Mouse (Mus musculus) mouse trophoblast stem cell (cell line): Measurements from ENCODE around the gene Spata31d1b.

ENCODE experiments used
- in situ Hi-C, 2 experiments: fragments of 300-500 bp; cut with MseI, MboI; formaldehyde crosslinking; loops; 2 replicates in 1 of 2; 3 replicates in 1 of 2; pipeline ENCODE4 v1.15.1; 2025

Spata31d1b gene

DNA sequence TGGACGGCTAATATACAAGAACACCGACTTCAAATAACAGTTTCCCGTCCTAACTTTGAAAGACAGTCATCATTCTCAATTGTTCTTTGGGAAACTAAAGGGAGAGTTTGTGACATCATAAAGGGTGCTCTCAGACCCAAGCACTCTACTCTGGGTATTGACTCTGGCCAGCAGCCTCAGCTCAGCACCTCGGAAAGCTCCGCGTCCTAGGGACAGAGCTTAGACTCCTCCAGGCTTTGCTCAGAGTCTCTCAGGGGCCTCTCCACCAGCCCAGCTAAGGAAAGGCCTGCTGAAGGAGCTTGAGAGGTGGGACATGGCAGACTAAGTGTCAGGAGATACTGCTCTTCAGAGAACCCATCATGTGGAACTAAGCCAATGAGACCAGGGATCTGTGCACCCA, 34.1 kb downstream of the Spata31d1b start:
- in situ Hi-C loops = no loop called here

DNA sequence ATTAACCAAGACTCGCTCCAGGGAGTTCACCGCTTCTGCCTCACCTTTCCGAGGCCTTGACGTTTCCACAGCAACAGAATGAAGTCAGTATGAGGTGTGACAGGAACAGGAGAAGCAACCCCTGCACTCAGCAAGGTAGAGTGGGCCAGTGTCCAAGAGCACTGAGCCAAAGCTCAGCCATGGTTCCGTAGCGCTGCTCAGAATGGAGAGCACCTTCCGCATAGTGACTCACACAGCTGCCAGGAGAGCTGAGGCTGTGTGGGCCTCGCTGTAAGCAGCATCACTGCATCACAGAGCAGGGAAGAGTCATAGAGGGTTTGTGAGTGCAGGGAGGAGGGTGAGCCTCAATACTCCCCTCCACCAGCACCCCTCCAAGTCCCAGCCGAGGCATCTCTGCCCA, 34.6 kb downstream of the Spata31d1b start, which contains the start of gene 1700014D04Rik:
TSS of gene 1700014D04Rik (minus strand) at position 42 of the 400 bp plus-strand sequence.
- in situ Hi-C loops = no loop called here

DNA sequence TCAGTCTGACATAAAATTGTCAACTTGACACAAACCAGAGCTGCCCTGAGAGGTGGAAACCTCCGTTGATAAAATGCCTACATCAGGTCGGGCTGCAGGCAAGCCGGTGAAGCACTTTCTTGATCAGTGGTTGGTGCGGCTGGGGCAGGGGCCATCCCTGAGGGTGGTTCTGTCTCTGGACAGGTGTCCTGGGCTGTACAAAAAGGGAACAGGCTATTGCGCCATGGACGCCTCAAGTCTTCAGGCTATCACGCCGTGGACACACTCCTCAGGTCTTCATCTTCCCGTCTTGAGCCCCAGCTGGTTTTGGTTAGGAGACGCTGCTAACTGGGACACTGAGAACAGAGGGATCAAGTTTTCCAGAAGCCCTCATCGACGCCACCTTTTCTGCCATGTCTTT, 38.2 kb downstream of the Spata31d1b start:
- in situ Hi-C loops = no loop called here

DNA sequence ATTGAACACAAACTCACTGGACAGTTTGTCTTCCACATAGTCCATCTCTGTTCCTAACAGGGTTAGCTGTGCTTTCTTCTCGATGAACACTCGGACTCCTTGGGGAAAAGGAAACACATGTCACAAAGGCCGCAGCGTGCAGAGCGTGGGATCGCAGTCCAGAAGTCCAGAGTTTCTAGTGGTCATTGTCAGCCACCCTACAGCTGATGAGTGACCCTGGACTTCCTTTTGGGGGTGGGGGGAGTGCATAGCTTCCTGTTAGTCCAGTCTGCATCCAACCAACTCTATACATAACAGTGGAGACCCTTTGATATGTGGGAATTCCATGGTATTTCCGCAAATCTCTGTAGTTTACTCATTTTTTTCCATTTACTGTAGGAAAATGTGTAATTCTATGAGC, 44.8 kb downstream of the Spata31d1b start:
- in situ Hi-C loops = no loop called here

DNA sequence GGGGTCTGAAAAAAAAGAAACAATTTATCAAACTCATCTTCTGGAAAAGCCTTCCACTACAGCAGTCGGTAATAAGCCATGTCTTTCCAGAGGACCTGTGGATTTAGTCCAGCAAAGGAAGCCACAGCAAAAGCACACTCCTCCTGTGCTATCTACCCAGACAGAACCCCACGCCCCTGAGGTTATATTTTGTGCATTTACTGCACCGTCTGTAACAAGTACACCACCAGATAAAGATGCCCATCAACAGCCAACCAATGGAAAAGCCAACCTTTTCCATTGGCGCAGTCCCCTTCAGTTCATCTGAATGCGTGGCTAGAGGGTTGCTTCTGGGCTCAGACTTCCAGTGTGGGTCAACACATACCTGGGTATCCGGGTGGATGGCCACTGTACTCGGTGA, 50.7 kb downstream of the Spata31d1b start:
- in situ Hi-C loops = no loop called here

DNA sequence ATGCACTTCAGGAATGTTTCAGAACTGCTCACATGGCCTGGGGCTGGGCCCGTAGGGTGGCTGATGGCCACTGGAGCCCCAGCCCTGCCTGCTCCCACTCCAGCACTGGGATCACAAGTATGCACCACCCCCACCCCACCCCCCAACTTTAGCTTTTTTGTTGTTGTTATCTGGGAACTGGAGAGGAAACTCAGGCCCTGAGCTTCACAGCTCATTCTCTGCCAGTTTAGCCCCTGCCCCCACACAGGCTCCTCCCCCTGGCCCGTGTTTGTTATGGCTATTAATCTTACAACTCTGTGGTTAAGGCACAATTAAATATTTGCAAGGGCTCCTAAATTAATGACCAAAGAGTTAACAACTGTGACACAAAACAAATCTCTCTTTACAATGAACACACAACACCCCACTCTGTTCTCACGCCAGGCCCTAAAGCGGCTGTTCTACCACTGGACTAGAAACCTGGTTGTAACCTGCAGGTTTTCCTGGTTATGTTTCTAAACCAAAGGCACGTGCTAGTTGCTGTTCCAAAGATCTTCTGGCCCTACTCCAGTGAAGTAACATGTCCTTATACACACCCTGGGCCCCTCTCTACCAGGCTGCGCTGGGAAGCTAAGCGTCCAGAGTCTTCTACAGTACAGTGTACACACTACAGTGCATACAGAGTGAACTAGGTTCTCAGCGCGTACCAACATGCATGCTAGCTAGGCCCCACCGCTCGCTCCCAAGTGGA, 54.9 kb downstream of the Spata31d1b start:
- in situ Hi-C loops = no loop called here

DNA sequence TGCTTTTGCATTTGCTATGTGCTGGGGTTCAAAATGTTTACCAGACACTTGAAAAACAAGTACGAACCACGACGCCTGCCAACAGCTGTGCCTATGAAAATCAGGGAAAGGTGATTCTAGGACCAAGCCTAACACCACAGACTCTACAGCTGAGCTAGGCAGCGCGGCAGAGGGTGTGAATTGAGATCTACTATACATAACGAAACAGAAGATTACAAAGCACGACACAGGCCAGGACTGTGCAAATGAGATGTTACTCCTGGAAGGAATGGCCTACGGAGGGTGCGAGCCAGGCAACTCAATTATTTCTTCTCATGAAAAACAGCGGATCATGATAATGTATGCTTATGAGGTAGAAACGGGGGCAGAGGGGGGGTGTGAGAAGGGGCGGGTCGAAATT, 56.4 kb downstream of the Spata31d1b start:
- in situ Hi-C loops = no loop called here
